Mouse (Mus musculus): ENCODE data around the gene Ranbp3l. TPM values are rescaled to one million over a fixed set of nuclear protein-coding genes. Genes with fewer than 3 reads are reported as not detected.
A peak's percentile ranks its signal among the peaks of the same experiment; 100 is the strongest.

Ranbp3l gene
- polyA plus RNA-seq, 1 experiment from 2014 or later = 0.09 TPM

DNA sequence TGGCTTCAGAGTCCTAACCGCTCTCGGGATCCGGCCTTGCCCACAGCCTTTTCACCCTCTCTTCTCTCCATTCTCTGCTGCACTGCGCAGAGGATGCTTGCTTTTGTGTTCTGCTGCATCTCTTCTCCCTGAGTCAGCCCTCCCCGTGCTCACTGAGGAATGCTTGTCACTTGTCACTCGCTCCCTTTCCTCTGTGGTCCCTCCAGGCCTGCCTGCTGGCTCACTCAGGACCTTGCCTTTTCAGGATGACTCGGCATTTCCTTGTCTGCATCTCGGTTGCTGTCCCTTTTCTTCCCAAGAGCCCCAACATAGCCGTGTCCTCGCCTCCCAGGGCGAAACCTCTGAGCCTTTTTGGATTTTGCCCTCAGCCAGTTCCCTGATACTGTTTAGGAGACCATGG is 119.1 kb downstream of the Ranbp3l start:
- 70% methylated on average over 11 of the region's 11 CpGs for WGBS
- no peak overlapping the region for H3K4me3 ChIP-seq (ENCODE audit: low read depth, low read length)
- H3K4me1 ChIP-seq (ENCODE audit: insufficient read depth) = no peaks in the 10 kb centered on the region; the same call in 1 of the 2 replicates
- H3K4me2 ChIP-seq = no peak overlapping the region
- H3K27me3 ChIP-seq (ENCODE audit: insufficient read depth, low read length) = no peaks in the 10 kb centered on the region
- DNase-seq (no peak), ATAC-seq (ENCODE audit: insufficient read depth) (peak; percentile 36; the same call in 1 of the 2 replicates)
- H3K9me3 ChIP-seq (ENCODE audit: low read depth, low read length) = no peaks in the 10 kb centered on the region
- H3K36me3 ChIP-seq (ENCODE audit: insufficient read depth) = peaks cover 40% of the 10 kb centered on the region
- TF ChIP-seq CTCF (IDR thresholded peaks at IDR 0.05; ENCODE audit: low read depth) = no peak
- H3K27ac ChIP-seq (ENCODE audit: low read depth) = no peak overlapping the region
- H3K9ac ChIP-seq = no peak overlapping the region

DNA sequence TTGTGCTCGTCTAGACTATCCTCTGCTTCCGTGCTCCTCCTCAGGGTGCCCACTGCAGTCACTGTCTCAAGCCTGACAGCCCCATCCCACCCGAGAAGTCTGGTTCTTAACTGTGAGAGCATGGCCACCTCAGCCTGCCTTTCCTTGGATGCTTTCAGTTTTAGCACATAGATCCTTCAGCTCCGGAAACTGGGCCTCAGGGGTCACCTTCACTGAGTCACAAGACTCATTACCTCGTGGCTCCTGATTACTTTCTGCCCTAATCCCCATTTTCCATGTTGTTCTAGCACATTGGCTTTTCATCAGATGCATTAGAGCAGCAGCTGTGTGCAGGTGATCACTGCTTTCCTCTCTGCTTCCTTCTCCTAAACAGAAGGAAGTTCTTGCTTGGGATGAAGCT is 119.7 kb downstream of the Ranbp3l start:
- Histone ChIP-seq H3K27ac (ENCODE audit: low read depth) (no peak overlapping the region), H3K9ac (no peak overlapping the region)

GRCm38 (mm10) chr15:9087895-9088682 is 120.3 kb downstream of the Ranbp3l start:
- Histone ChIP-seq H3K4me2 (no peak overlapping the region), H3K9me3 (ENCODE audit: low read depth, low read length) (no peaks in the 10 kb centered on the region), H3K27ac (ENCODE audit: low read depth) (no peak overlapping the region), H3K4me3 (ENCODE audit: low read depth, low read length) (no peak overlapping the region), H3K36me3 (ENCODE audit: insufficient read depth) (peaks cover 46% of the 10 kb centered on the region), H3K9ac (no peak overlapping the region), H3K4me1 (ENCODE audit: insufficient read depth) (no peaks in the 10 kb centered on the region; the same call in 1 of the 2 replicates), H3K27me3 (ENCODE audit: insufficient read depth, low read length) (no peaks in the 10 kb centered on the region)
- 82% methylated on average over 17 of the region's 17 CpGs for WGBS
- TF ChIP-seq CTCF (IDR thresholded peaks at IDR 0.05; ENCODE audit: low read depth) = no peak
- no peak for DNase-seq
- no peak for ATAC-seq (ENCODE audit: insufficient read depth)

More for the DNA sequence above, 119.7 kb downstream of the Ranbp3l start:
- TF ChIP-seq CTCF (IDR thresholded peaks at IDR 0.05; ENCODE audit: low read depth) = no peak
- ATAC-seq (ENCODE audit: insufficient read depth) (no peak), DNase-seq (no peak)
- Histone ChIP-seq H3K4me2 (no peak overlapping the region), H3K4me3 (ENCODE audit: low read depth, low read length) (no peak overlapping the region), H3K27me3 (ENCODE audit: insufficient read depth, low read length) (no peaks in the 10 kb centered on the region), H3K4me1 (ENCODE audit: insufficient read depth) (no peaks in the 10 kb centered on the region; the same call in 1 of the 2 replicates), H3K36me3 (ENCODE audit: insufficient read depth) (peaks cover 40% of the 10 kb centered on the region), H3K9me3 (ENCODE audit: low read depth, low read length) (no peaks in the 10 kb centered on the region)
- WGBS = 77% methylated on average over 5 of the region's 5 CpGs

DNA sequence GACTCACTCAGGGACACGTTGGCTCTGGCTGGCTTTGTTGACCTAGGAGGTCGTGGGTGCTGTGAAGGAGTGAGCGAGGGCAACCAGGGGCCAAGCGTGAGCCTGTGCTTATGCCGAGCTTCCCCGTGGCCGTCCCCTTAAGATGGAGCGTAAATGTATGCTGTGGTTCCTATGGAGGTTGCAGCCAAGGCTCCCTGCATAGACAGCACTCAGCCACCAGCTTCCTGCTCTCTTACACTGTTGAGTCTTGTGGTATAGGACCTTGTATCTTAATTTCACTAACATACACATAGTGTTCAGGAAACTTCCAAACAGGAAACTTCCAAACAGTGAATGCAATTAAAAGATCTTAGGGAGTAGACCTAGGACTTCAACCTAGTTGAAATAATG is 120.9 kb downstream of the Ranbp3l start:
- H3K4me2 ChIP-seq = no peak overlapping the region
- no peaks in the 10 kb centered on the region for H3K27me3 ChIP-seq (ENCODE audit: insufficient read depth, low read length)
- no peak for TF ChIP-seq CTCF (IDR thresholded peaks at IDR 0.05; ENCODE audit: low read depth)
- WGBS = 42% methylated on average over 8 of the region's 8 CpGs
- H3K4me1 ChIP-seq (ENCODE audit: insufficient read depth) = no peaks in the 10 kb centered on the region; the same call in 1 of the 2 replicates
- DNase-seq = no peak
- ATAC-seq (ENCODE audit: insufficient read depth) = peak; percentile 30; the same call in 1 of the 2 replicates
- no peaks in the 10 kb centered on the region for H3K9me3 ChIP-seq (ENCODE audit: low read depth, low read length)
- peaks cover 51% of the 10 kb centered on the region for H3K36me3 ChIP-seq (ENCODE audit: insufficient read depth)
- H3K4me3 ChIP-seq (ENCODE audit: low read depth, low read length) = no peak overlapping the region
- H3K27ac ChIP-seq (ENCODE audit: low read depth) = no peak overlapping the region
- no peak overlapping the region for H3K9ac ChIP-seq

GRCm38 (mm10) chr15:9089136-9089720 is 121.5 kb downstream of the Ranbp3l start:
- Histone ChIP-seq H3K9me3 (ENCODE audit: low read depth, low read length) (no peaks in the 10 kb centered on the region), H3K36me3 (ENCODE audit: insufficient read depth) (peaks cover 49% of the 10 kb centered on the region), H3K4me3 (ENCODE audit: low read depth, low read length) (no peak overlapping the region), H3K4me1 (ENCODE audit: insufficient read depth) (no peaks in the 10 kb centered on the region; the same call in 1 of the 2 replicates), H3K27ac (ENCODE audit: low read depth) (0 out of 2 replicates have a peak overlapping the region, but pooled peaks have one; percentile 6), H3K27me3 (ENCODE audit: insufficient read depth, low read length) (no peaks in the 10 kb centered on the region), H3K4me2 (no peak overlapping the region), H3K9ac (no peak overlapping the region)
- DNase-seq (no peak), ATAC-seq (ENCODE audit: insufficient read depth) (no peak)
- WGBS = 16% methylated on average over 2 of the region's 2 CpGs
- no peak for TF ChIP-seq CTCF (IDR thresholded peaks at IDR 0.05; ENCODE audit: low read depth)

- peaks cover 46% of the 10 kb centered on the region for H3K36me3 ChIP-seq (ENCODE audit: insufficient read depth)
Observed at GRCm38 (mm10) chr15:9090662-9091061, 122.9 kb downstream of the Ranbp3l start.

More at GRCm38 (mm10) chr15:9090662-9091061, 122.9 kb downstream of the Ranbp3l start:
- no peaks in the 10 kb centered on the region; the same call in 1 of the 2 replicates for H3K4me1 ChIP-seq (ENCODE audit: insufficient read depth)
- DNase-seq (no peak), ATAC-seq (ENCODE audit: insufficient read depth) (no peak)
- no peak overlapping the region for H3K4me2 ChIP-seq
- WGBS = 82% methylated on average over 5 of the region's 5 CpGs
- no peaks in the 10 kb centered on the region for H3K27me3 ChIP-seq (ENCODE audit: insufficient read depth, low read length)
- H3K27ac ChIP-seq (ENCODE audit: low read depth) = no peak overlapping the region
- H3K9ac ChIP-seq = no peak overlapping the region
- H3K4me3 ChIP-seq (ENCODE audit: low read depth, low read length) = no peak overlapping the region
- no peak for TF ChIP-seq CTCF (IDR thresholded peaks at IDR 0.05; ENCODE audit: low read depth)
- H3K9me3 ChIP-seq (ENCODE audit: low read depth, low read length) = no peaks in the 10 kb centered on the region

All from lung, embryonic 14.5 days (tissue).